Mouse (Mus musculus) MEL (cell line): ENCODE measurements around the gene Cdpf1.

ENCODE experiments used
- CTCF ChIP-seq, 3 experiments: IDR thresholded peaks in 2 of 3; conservative IDR thresholded peaks in 1 of 3; 2 replicates each; pipeline ENCODE4 v1.5.1; 2011 to 2012; ENCODE audit warnings: low read length in 3 of 3, low read depth in 2 of 3, mild to moderate bottlenecking in 2 of 3, improper control_type of control experiment in 1 of 3, inconsistent platforms in 1 of 3, mixed read lengths in 1 of 3, moderate library complexity in 1 of 3; ENCODE audit not compliant: control insufficient read depth in 1 of 3, insufficient read depth in 1 of 3, poor library complexity in 1 of 3, severe bottlenecking in 1 of 3
- TCF12 ChIP-seq: IDR thresholded peaks from 2 replicates; pipeline ENCODE4 v1.6.1; 2014; ENCODE audit warnings: low read depth, mild to moderate bottlenecking, inconsistent platforms, low read length, improper control_type of control experiment, moderate library complexity

GRCm38 (mm10) chr15:85791449-85791848 is 20.0 kb downstream of the Cdpf1 start:
- TF ChIP-seq TCF12 (no peak), CTCF (IDR thresholded peaks at IDR 0.05 in 2 of 3, conservative IDR thresholded peaks at IDR 0.05 in 1 of 3; ENCODE audit: control insufficient read depth in 1 of 3, insufficient read depth in 1 of 3, low read depth in 2 of 3, low read length in 3 of 3, poor library complexity in 1 of 3, severe bottlenecking in 1 of 3) (no peak)
